Mouse (Mus musculus) stomach, adult 2 months (tissue): Measurements from ENCODE around the gene Rnft1. TPM values are rescaled to one million over a fixed set of nuclear protein-coding genes. Genes with fewer than 3 reads are reported as not detected.

Source experiments
- polyA plus RNA-seq: library from polyadenylated mRNA; depleted of rRNA; stranded (reverse); fragments of >200 nt; gene quantifications from 2 replicates; pipeline ENCODE4 v1.2.3, GENCODE M21; 2012; rRNA removed

Gene Rnft1
- polyA plus RNA-seq: 1.0 TPM in 2 replicates

GRCm38 (mm10) chr11:86484101-86484868 lies at the start of gene Rnft1:
Rnft1 (plus strand) TSS chr11:86484657.

GRCm38 (mm10) chr11:86544639-86545299 lies 60.3 kb downstream of the Rnft1 start, which contains the start of the genes Rps6kb1 and Tubd1:
Rps6kb1 (minus strand) TSS chr11:86544805.
Tubd1 (plus strand) TSS chr11:86544991.

Other genes starting within 250 kb of the Rnft1 start
- 1.4 and 1.6 TPM in 2 replicates for gene Ints2, start 227.1 kb upstream of the Rnft1 start, polyA plus RNA-seq
- gene Med13, start 127.1 kb upstream of the Rnft1 start, polyA plus RNA-seq: 2.2 and 3.4 TPM in 2 replicates
- gene Rps6kb1, start 60.1 kb downstream of the Rnft1 start, polyA plus RNA-seq: 1.1 and 2.6 TPM in 2 replicates
- 0.40 and 0.71 TPM in 2 replicates for gene Tubd1, start 60.3 kb downstream of the Rnft1 start, polyA plus RNA-seq
- 17.6 and 22.7 TPM in 2 replicates for gene Vmp1, start 199.2 kb downstream of the Rnft1 start, polyA plus RNA-seq
- gene Ptrh2, start 199.3 kb downstream of the Rnft1 start, polyA plus RNA-seq: 0.99 and 1.9 TPM in 2 replicates